Mouse (Mus musculus) MEL (cell line): ENCODE measurements around the gene Trpm8. TPM values are rescaled to one million over a fixed set of nuclear protein-coding genes. Genes with fewer than 3 reads are reported as not detected.

Experiments
- DNase-seq: peaks from one replicate; pipeline ENCODE4 v3.0.0; 2011; ENCODE audit warnings: low read depth, low spot score
- H3K27ac ChIP-seq: 2 replicates; pipeline ENCODE4 v1.5.1; 2012; ENCODE audit warnings: low read depth, mild to moderate bottlenecking, control low read depth, low read length, moderate library complexity; ENCODE audit not compliant: control insufficient read depth
- H3K27me3 ChIP-seq, 2 experiments: fragments of 150-350 bp in 1 of 2; sonication (generic) in 1 of 2; 2 replicates each; pipeline ENCODE4 v1.6.1; 2012; ENCODE audit warnings: low read length in 2 of 2, mild to moderate bottlenecking in 2 of 2, improper control_type of control experiment in 1 of 2, moderate library complexity in 1 of 2; ENCODE audit not compliant: insufficient read depth in 2 of 2, control insufficient read depth in 1 of 2
- H3K36me3 ChIP-seq, 2 experiments: 2 replicates each; pipeline ENCODE4 v1.6.1; 2012 to 2014; ENCODE audit warnings: low read length in 2 of 2, improper control_type of control experiment in 1 of 2, inconsistent platforms in 1 of 2, mild to moderate bottlenecking in 1 of 2; ENCODE audit not compliant: insufficient read depth in 2 of 2, control insufficient read depth in 1 of 2
- H3K4me1 ChIP-seq, 2 experiments: fragments of 150-350 bp in 1 of 2; sonication (generic) in 1 of 2; 2 replicates each; pipeline ENCODE4 v1.6.1; 2012; ENCODE audit warnings: low read length in 2 of 2, improper control_type of control experiment in 1 of 2, mild to moderate bottlenecking in 1 of 2; ENCODE audit not compliant: insufficient read depth in 2 of 2, control insufficient read depth in 1 of 2
- H3K4me3 ChIP-seq, 2 experiments: fragments of 150-350 bp in 1 of 2; sonication (generic) in 1 of 2; 2 replicates each; pipeline ENCODE4 v1.5.1; 2012; ENCODE audit warnings: low read depth in 2 of 2, low read length in 2 of 2, mild to moderate bottlenecking in 2 of 2, moderate library complexity in 2 of 2, control low read depth in 1 of 2, improper control_type of control experiment in 1 of 2; ENCODE audit not compliant: control insufficient read depth in 1 of 2, insufficient read depth in 1 of 2
- H3K79me2 ChIP-seq: 2 replicates; pipeline ENCODE4 v1.6.1; 2012; ENCODE audit warnings: mild to moderate bottlenecking, low read length, moderate library complexity; ENCODE audit not compliant: control insufficient read depth, poor library complexity, insufficient read depth
- H3K9ac ChIP-seq: 2 replicates; pipeline ENCODE4 v1.6.1; 2012; ENCODE audit warnings: low read depth, mild to moderate bottlenecking, control low read depth, low read length, moderate library complexity; ENCODE audit not compliant: control insufficient read depth, poor library complexity, severe bottlenecking
- H3K9me3 ChIP-seq: fragments of 150-350 bp; sonication (generic); replicated peaks from 2 replicates; pipeline ENCODE4 v1.6.1; 2012; ENCODE audit warnings: mild to moderate bottlenecking, low read length, improper control_type of control experiment, moderate library complexity; ENCODE audit not compliant: insufficient read depth
- CHD1 ChIP-seq: IDR thresholded peaks from 2 replicates; pipeline ENCODE4 v1.6.1; 2012; ENCODE audit warnings: low read depth, mild to moderate bottlenecking, inconsistent platforms, low read length, improper control_type of control experiment
- E2F4 ChIP-seq: IDR thresholded peaks from 2 replicates; pipeline ENCODE4 v1.6.1; 2011; ENCODE audit warnings: low read depth, low read length, improper control_type of control experiment, borderline replicate concordance
- ELF1 ChIP-seq: IDR thresholded peaks from 2 replicates; pipeline ENCODE4 v1.6.1; 2014; ENCODE audit warnings: low read depth, mild to moderate bottlenecking, inconsistent platforms, low read length, improper control_type of control experiment, moderate library complexity
- EP300 ChIP-seq, 2 experiments: IDR thresholded peaks; 2 replicates each; pipeline ENCODE4 v1.6.1; 2011; ENCODE audit warnings: improper control_type of control experiment in 2 of 2, low read length in 2 of 2, low read depth in 1 of 2, mild to moderate bottlenecking in 1 of 2
- ETS1 ChIP-seq: IDR thresholded peaks from 2 replicates; pipeline ENCODE4 v1.6.1; 2012; ENCODE audit warnings: low read depth, mild to moderate bottlenecking, inconsistent platforms, low read length, improper control_type of control experiment, moderate library complexity
- GABPA ChIP-seq: IDR thresholded peaks from 2 replicates; pipeline ENCODE4 v1.6.1; 2012; ENCODE audit warnings: low read depth, mild to moderate bottlenecking, inconsistent platforms, low read length, improper control_type of control experiment, moderate library complexity
- GATA1 ChIP-seq: IDR thresholded peaks from 2 replicates; pipeline ENCODE4 v1.6.1; 2011; ENCODE audit warnings: low read depth, low read length, improper control_type of control experiment
- MAFK ChIP-seq: IDR thresholded peaks from 2 replicates; pipeline ENCODE4 v1.6.1; 2011; ENCODE audit warnings: low read depth, mild to moderate bottlenecking, low read length, improper control_type of control experiment, borderline replicate concordance
- MAX ChIP-seq: IDR thresholded peaks from 2 replicates; pipeline ENCODE4 v1.6.1; 2011; ENCODE audit warnings: low read length, improper control_type of control experiment
- MAZ ChIP-seq: IDR thresholded peaks from 2 replicates; pipeline ENCODE4 v1.6.1; 2012; ENCODE audit warnings: low read depth, mild to moderate bottlenecking, inconsistent platforms, low read length, improper control_type of control experiment
- MYB ChIP-seq: IDR thresholded peaks from 2 replicates; pipeline ENCODE4 v1.6.1; 2011; ENCODE audit warnings: mild to moderate bottlenecking, low read depth, low read length, improper control_type of control experiment
- NELFE ChIP-seq: IDR thresholded peaks from 2 replicates; pipeline ENCODE4 v1.6.1; 2011; ENCODE audit warnings: low read depth, low read length, improper control_type of control experiment
- POLR2A ChIP-seq, 2 experiments: IDR thresholded peaks; 2 replicates each; pipeline ENCODE4 v1.6.1; 2011 to 2012; ENCODE audit warnings: low read length in 2 of 2, mild to moderate bottlenecking in 2 of 2, control low read depth in 1 of 2, improper control_type of control experiment in 1 of 2, low read depth in 1 of 2, moderate library complexity in 1 of 2; ENCODE audit not compliant: control insufficient read depth in 1 of 2, insufficient read depth in 1 of 2, poor library complexity in 1 of 2
- POLR2AphosphoS5 ChIP-seq: IDR thresholded peaks from 2 replicates; pipeline ENCODE4 v1.6.1; 2012; ENCODE audit warnings: low read depth, borderline replicate concordance, mild to moderate bottlenecking, inconsistent platforms, low read length, moderate library complexity, mixed read lengths
- RCOR1 ChIP-seq: IDR thresholded peaks from 2 replicates; pipeline ENCODE4 v1.6.1; 2012; ENCODE audit warnings: low read depth, mild to moderate bottlenecking, inconsistent platforms, low read length, improper control_type of control experiment
- SIN3A ChIP-seq: IDR thresholded peaks from 2 replicates; pipeline ENCODE4 v1.6.1; 2012; ENCODE audit warnings: low read length, improper control_type of control experiment, inconsistent platforms
- SMC3 ChIP-seq: IDR thresholded peaks from 2 replicates; pipeline ENCODE4 v1.6.1; 2011; ENCODE audit warnings: low read depth, low read length, improper control_type of control experiment
- TAL1 ChIP-seq: IDR thresholded peaks from 2 replicates; pipeline ENCODE4 v1.6.1; 2012; ENCODE audit warnings: mild to moderate bottlenecking, inconsistent platforms, low read length, moderate library complexity, mixed read lengths
- TBP ChIP-seq: IDR thresholded peaks from 2 replicates; pipeline ENCODE4 v1.8.0; 2011; ENCODE audit warnings: low read depth, low read length, improper control_type of control experiment
- UBTF ChIP-seq: IDR thresholded peaks from 2 replicates; pipeline ENCODE4 v1.6.1; 2012; ENCODE audit warnings: low read depth, mild to moderate bottlenecking, inconsistent platforms, low read length, improper control_type of control experiment, moderate library complexity, borderline replicate concordance; ENCODE audit not compliant: insufficient read depth
- ZC3H11A ChIP-seq: IDR thresholded peaks from 2 replicates; pipeline ENCODE4 v1.6.1; 2012; ENCODE audit warnings: low read depth, mild to moderate bottlenecking, inconsistent platforms, low read length, improper control_type of control experiment
- ZKSCAN1 ChIP-seq: IDR thresholded peaks from 2 replicates; pipeline ENCODE4 v1.6.1; 2012; ENCODE audit warnings: low read depth, mild to moderate bottlenecking, inconsistent platforms, low read length, improper control_type of control experiment, moderate library complexity
- ZNF384 ChIP-seq: IDR thresholded peaks from 2 replicates; pipeline ENCODE4 v1.6.1; 2012; ENCODE audit warnings: low read depth, mild to moderate bottlenecking, inconsistent platforms, low read length, improper control_type of control experiment
- polyA plus RNA-seq, 2 experiments: library from polyadenylated mRNA; stranded (reverse) in 1 of 2; unstranded in 1 of 2; fragments of >175 nt in 1 of 2; fragments of >200 nt in 1 of 2; gene quantifications; 2 replicates each; pipeline versions ENCODE4 v1.2.1 to v1.2.4; 2012; ENCODE audit warnings: low replicate concordance in 2 of 2, low read depth in 1 of 2; ENCODE audit not compliant: insufficient read length in 2 of 2, insufficient read depth in 1 of 2, missing spikeins in 1 of 2
- total RNA-seq: library from RNA; depleted of rRNA; stranded (reverse); fragments of 300-350 nt; gene quantifications from 2 replicates; pipeline ENCODE4 v1.2.3, GENCODE M21; 2012

Gene Trpm8
- total and polyA plus RNA-seq, 3 experiments = not detected

DNA sequence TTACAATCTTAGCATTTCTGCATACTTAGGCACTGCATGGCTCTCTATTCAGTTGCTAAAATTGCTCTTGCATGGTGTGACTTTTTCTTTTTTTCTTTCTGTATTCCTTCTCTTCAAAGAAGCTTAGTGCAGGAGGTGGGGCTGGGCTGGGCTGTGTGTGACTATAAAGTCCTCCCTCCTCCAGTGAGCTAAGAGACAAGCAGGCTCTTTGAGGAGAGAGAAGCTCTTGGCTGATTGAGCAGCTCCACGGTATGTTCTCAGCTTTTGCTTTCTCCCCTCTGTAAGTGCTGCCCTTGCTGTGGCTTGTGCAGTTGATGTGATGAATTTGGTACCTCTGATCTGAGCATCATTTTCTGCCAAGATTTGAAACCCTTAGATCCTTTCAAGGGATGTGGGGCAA lies 29.1 kb downstream of the Trpm8 start:
- peak; percentile 15 for DNase-seq
- Histone ChIP-seq H3K79me2 (no peaks in the 10 kb centered on the region), H3K36me3 (no peaks in the 10 kb centered on the region), H3K9me3 (no peaks in the 10 kb centered on the region), H3K9ac (no peak overlapping the region), H3K27ac (no peak overlapping the region), H3K27me3 (no peaks in the 10 kb centered on the region), H3K4me1 (no peaks in the 10 kb centered on the region), H3K4me3 (no peak overlapping the region)
- TF ChIP-seq TBP (no peak), TAL1 (no peak)

DNA sequence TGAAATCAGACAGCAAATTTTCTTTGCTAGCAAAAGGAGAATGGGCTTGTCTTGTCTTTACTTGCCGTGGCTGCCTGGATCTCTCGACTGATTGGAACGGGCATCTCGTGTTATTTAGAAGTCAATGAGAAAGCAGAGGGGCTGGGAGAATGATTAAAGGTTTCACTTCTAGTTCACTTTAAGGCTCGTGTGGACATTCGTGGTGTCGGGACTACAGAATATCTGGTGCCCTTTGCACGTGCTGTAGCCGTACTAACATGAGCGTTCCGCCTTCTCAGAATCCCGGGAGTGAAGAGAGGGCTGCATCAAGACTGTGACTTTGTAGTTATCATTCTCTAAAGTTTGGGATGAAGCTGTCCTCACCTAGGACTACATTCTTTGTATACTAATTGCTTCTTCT lies 29.7 kb downstream of the Trpm8 start:
- DNase-seq = peak; percentile 14
- no peaks in the 10 kb centered on the region for H3K9me3 ChIP-seq

DNA sequence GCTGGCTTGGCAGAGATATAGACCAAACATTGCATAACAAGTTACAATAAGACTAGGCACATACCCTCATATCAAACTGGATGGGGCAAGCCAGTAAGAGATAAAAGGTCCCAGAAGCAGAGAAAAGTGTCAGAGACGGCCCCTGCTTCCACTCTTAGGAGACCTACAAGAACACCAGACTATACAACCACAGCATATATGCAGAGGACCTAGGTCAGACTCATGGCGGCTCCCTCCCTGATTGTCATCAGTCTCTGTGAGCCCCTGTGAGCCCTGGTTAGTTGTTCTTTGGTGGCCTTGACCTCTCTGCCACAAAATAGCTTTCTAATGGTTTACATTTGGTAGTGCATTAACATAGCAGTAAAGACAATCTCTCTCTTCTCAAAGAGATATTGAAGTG lies 31.6 kb downstream of the Trpm8 start:
- DNase-seq = peak; percentile 31
- no peaks in the 10 kb centered on the region for H3K27me3 ChIP-seq
- no peak for TF ChIP-seq GATA1
- TF ChIP-seq ELF1 = no peak
- no peak for TF ChIP-seq CHD1
- no peak for TF ChIP-seq ZKSCAN1
- no peak for TF ChIP-seq TAL1
- no peak for TF ChIP-seq E2F4
- no peak for TF ChIP-seq ETS1
- TF ChIP-seq SIN3A = no peak
- TF ChIP-seq EP300 (IDR thresholded peaks at IDR 0.05; ENCODE audit: low read depth in 1 of 2, low read length in 2 of 2) = no peak
- no peak for TF ChIP-seq ZNF384
- no peak for TF ChIP-seq NELFE
- TF ChIP-seq GABPA = no peak
- no peak for TF ChIP-seq POLR2AphosphoS5
- no peak for TF ChIP-seq SMC3
- TF ChIP-seq UBTF = no peak
- TF ChIP-seq RCOR1 = no peak
- no peak for TF ChIP-seq MAX
- H3K9ac ChIP-seq = no peak overlapping the region
- H3K79me2 ChIP-seq = no peaks in the 10 kb centered on the region
- H3K4me3 ChIP-seq = no peak overlapping the region
- H3K27ac ChIP-seq = no peak overlapping the region
- H3K4me1 ChIP-seq = no peaks in the 10 kb centered on the region
- no peaks in the 10 kb centered on the region for H3K36me3 ChIP-seq
- H3K9me3 ChIP-seq = no peaks in the 10 kb centered on the region

More for the DNA sequence above, 29.7 kb downstream of the Trpm8 start:
- Histone ChIP-seq H3K27me3 (no peaks in the 10 kb centered on the region), H3K9ac (no peak overlapping the region), H3K4me3 (no peak overlapping the region), H3K36me3 (no peaks in the 10 kb centered on the region), H3K27ac (no peak overlapping the region), H3K4me1 (no peaks in the 10 kb centered on the region), H3K79me2 (no peaks in the 10 kb centered on the region)
- no peak for TF ChIP-seq ZC3H11A
- no peak for TF ChIP-seq MAFK
- TF ChIP-seq E2F4 = no peak
- TF ChIP-seq RCOR1 = no peak
- TF ChIP-seq ELF1 = no peak
- TF ChIP-seq MYB = no peak
- no peak for TF ChIP-seq POLR2A (IDR thresholded peaks at IDR 0.05; ENCODE audit: control insufficient read depth in 1 of 2, insufficient read depth in 1 of 2, low read depth in 1 of 2, low read length in 2 of 2, poor library complexity in 1 of 2)
- no peak for TF ChIP-seq MAZ
